31 mouse cellular contexts compared by ENCODE assay signal in the genomic region with DNA sequence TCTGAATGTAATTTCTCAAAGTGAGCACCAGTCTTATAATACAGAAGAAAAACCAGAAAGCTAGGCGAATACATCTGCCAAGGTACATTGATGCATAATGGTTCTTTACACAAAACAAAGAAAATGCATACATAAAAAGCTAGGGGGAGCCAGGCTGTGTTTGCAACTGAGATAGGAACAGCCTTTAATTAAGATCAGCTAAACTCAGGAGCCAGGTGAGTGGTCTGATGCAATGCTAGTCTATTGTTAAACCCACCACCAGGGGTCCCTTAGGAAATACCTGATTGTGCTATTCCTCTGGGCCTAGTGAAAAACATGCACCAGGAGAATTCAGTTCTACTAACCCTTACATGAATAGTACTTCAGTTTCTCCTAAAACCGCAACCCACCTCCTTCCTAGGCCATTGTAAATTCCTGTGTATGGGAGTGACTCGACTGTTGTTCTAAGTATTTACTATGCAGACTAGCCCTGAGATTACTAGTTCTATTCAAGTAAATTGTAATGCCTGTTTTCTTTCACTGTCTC. TPM values are rescaled to one million over a fixed set of nuclear protein-coding genes. Genes with fewer than 3 reads are reported as not detected.
DNase-seq lines count a peak whose midpoint lies in the region; ATAC-seq and TF ChIP-seq lines count a peak whose summit lies in the region.
"Not testable (repeated sequence)": the region's sequence is repeated elsewhere in the genome, so short reads cannot be mapped to it uniquely, and the experiment has no call there.
"Had no signal": no experiment of that assay in that cellular context is flagged by ENCODE, and none has a peak within 500 bp of the region (broad histone marks: within the 10 kb centered on the region; RNA-seq: fewer than 3 reads in every experiment).

No protein-coding gene starts in this region.

- H3K4me2 ChIP-seq in forebrain, postnatal 0 days (ENCODE audit: low read depth); kidney, postnatal 0 days (ENCODE audit: low read length); lung, embryonic 14.5 days; midbrain, postnatal 0 days (ENCODE audit: low read depth, low read length, poor library complexity, severe bottlenecking): not testable (repeated sequence)

- peak; percentile 82 for DNase-seq in R1 (ENCODE audit: low read depth, low spot score)
- peak; percentile 4 for DNase-seq in forebrain, postnatal 0 days
- not testable (repeated sequence) for DNase-seq in kidney, postnatal 0 days (ENCODE audit: low spot score); lung, embryonic 14.5 days
- peak; percentile 9 for DNase-seq in midbrain, postnatal 0 days (ENCODE audit: low spot score)

- not testable (repeated sequence) for ATAC-seq in forebrain, postnatal 0 days; kidney, postnatal 0 days (replicated peaks; ENCODE audit: low FRiP score, low read depth); lung, embryonic 14.5 days (ENCODE audit: insufficient read depth); midbrain, postnatal 0 days (ENCODE audit: low FRiP score)

- not testable (repeated sequence) for H3K27ac ChIP-seq in forebrain, postnatal 0 days (ENCODE audit: low read depth, low read length); kidney, postnatal 0 days; lung, embryonic 14.5 days (ENCODE audit: low read depth); midbrain, postnatal 0 days (ENCODE audit: low read depth, low read length)

- peaks cover 31% of the 10 kb centered on the region for H3K36me3 ChIP-seq in E14TG2a.4 (ENCODE audit: insufficient read depth, low read length)
- H3K36me3 ChIP-seq in forebrain, postnatal 0 days (ENCODE audit: insufficient read depth) = peaks cover 24% of the 10 kb centered on the region
- H3K36me3 ChIP-seq in kidney, postnatal 0 days (ENCODE audit: insufficient read depth, low read length) = not testable (repeated sequence)
- peaks cover 39% of the 10 kb centered on the region for H3K36me3 ChIP-seq in lung, embryonic 14.5 days (ENCODE audit: insufficient read depth)
- peaks cover 35% of the 10 kb centered on the region for H3K36me3 ChIP-seq in midbrain, postnatal 0 days (ENCODE audit: insufficient read depth, low read length)

- not testable (repeated sequence) for H3K9ac ChIP-seq in forebrain, postnatal 0 days; kidney, postnatal 0 days (ENCODE audit: low read depth, low read length); lung, embryonic 14.5 days; midbrain, postnatal 0 days (replicated peaks; ENCODE audit: low read length, poor library complexity, severe bottlenecking)

- 80% methylated on average over 3 of the region's 3 CpGs for WGBS in forebrain, postnatal 0 days
- WGBS in kidney, postnatal 0 days = 91% methylated on average over 3 of the region's 3 CpGs
- 89% methylated on average over 3 of the region's 3 CpGs for WGBS in lung, embryonic 14.5 days
- WGBS in midbrain, postnatal 0 days = 90% methylated on average over 3 of the region's 3 CpGs

- TF ChIP-seq CTCF in E14TG2a.4 (conservative IDR thresholded peaks at IDR 0.05; ENCODE audit: low read length) = peak; percentile 29
- TF ChIP-seq CTCF in forebrain, postnatal 0 days (IDR thresholded peaks at IDR 0.05; ENCODE audit: low read depth) = peak; percentile 45
- peak; percentile 36; the same call in 1 of the 2 replicates for TF ChIP-seq CTCF in kidney, postnatal 0 days (IDR thresholded peaks at IDR 0.05; ENCODE audit: low read depth)
- peak; percentile 11 for TF ChIP-seq CTCF in lung, embryonic 14.5 days (IDR thresholded peaks at IDR 0.05; ENCODE audit: low read depth)
- TF ChIP-seq CTCF in midbrain, postnatal 0 days (IDR thresholded peaks at IDR 0.05) = peak; percentile 46

- not testable (repeated sequence) for H3K9me3 ChIP-seq in E14TG2a.4 (ENCODE audit: low read length); forebrain, postnatal 0 days (ENCODE audit: low read length); kidney, postnatal 0 days (replicated peaks; ENCODE audit: low read length); lung, embryonic 14.5 days (ENCODE audit: low read depth, low read length); midbrain, postnatal 0 days (ENCODE audit: low read length)

- peaks cover 29% of the 10 kb centered on the region for H3K4me1 ChIP-seq in E14TG2a.4 (replicated peaks; ENCODE audit: low read depth, low read length)
- not testable (repeated sequence) for H3K4me1 ChIP-seq in forebrain, postnatal 0 days (ENCODE audit: insufficient read depth); kidney, postnatal 0 days (replicated peaks; ENCODE audit: insufficient read depth, low read length); lung, embryonic 14.5 days (ENCODE audit: insufficient read depth); midbrain, postnatal 0 days (ENCODE audit: insufficient read depth, low read length)

- H3K27me3 ChIP-seq in E14TG2a.4 (ENCODE audit: insufficient read depth, low read length); forebrain, postnatal 0 days (ENCODE audit: insufficient read depth, low read length); kidney, postnatal 0 days (ENCODE audit: insufficient read depth, low read length); lung, embryonic 14.5 days (ENCODE audit: insufficient read depth, low read length); midbrain, postnatal 0 days (ENCODE audit: insufficient read depth, low read length): not testable (repeated sequence)

- H3K4me3 ChIP-seq in E14TG2a.4 (replicated peaks; ENCODE audit: low read length); forebrain, postnatal 0 days (ENCODE audit: low read depth, low read length); kidney, postnatal 0 days (replicated peaks; ENCODE audit: low read depth, low read length); lung, embryonic 14.5 days (ENCODE audit: low read depth, low read length); midbrain, postnatal 0 days (ENCODE audit: low read depth, low read length): not testable (repeated sequence)

RNA-seq across cellular contexts. Expression of a gene that starts 15.3 kb away (rescaled TPM):
- 53.6 and 63.1 TPM in 2 replicates for total RNA-seq in forebrain, postnatal 0 days (2014; rRNA removed)
- 54.6 and 65.3 TPM in 2 replicates for polyA plus RNA-seq in forebrain, postnatal 0 days (2015; fragmentation: Nextera tagmentation; extraction: Ambion mirVana)
- 26.3 and 28.4 TPM in 2 replicates for polyA plus RNA-seq in kidney, postnatal 0 days (2015; fragmentation: Nextera tagmentation; extraction: Ambion mirVana)
- polyA plus RNA-seq in lung, embryonic 14.5 days (2014; fragmentation: Nextera tagmentation; extraction: Ambion mirVana) = 22.6 and 24.9 TPM in 2 replicates
- total RNA-seq in midbrain, postnatal 0 days (2014; rRNA removed) = 33.0 and 35.2 TPM in 2 replicates
- 59.1 and 60.0 TPM in 2 replicates for polyA plus RNA-seq in midbrain, postnatal 0 days (2015; fragmentation: Nextera tagmentation; extraction: Ambion mirVana)

RNA-seq across cellular contexts. Expression of a gene that starts 15.4 kb away (rescaled TPM):
- total RNA-seq in forebrain, postnatal 0 days (2014; rRNA removed) = 12.6 and 20.0 TPM in 2 replicates
- 8.8 and 14.9 TPM in 2 replicates for polyA plus RNA-seq in forebrain, postnatal 0 days (2015; fragmentation: Nextera tagmentation; extraction: Ambion mirVana)
- 18.8 and 19.8 TPM in 2 replicates for polyA plus RNA-seq in kidney, postnatal 0 days (2015; fragmentation: Nextera tagmentation; extraction: Ambion mirVana)
- polyA plus RNA-seq in lung, embryonic 14.5 days (2014; fragmentation: Nextera tagmentation; extraction: Ambion mirVana) = 28.0 and 28.1 TPM in 2 replicates
- 6.4 and 8.9 TPM in 2 replicates for total RNA-seq in midbrain, postnatal 0 days (2014; rRNA removed)
- 13.7 and 17.2 TPM in 2 replicates for polyA plus RNA-seq in midbrain, postnatal 0 days (2015; fragmentation: Nextera tagmentation; extraction: Ambion mirVana)

RNA-seq across cellular contexts. Expression of a gene that starts 33.9 kb away (rescaled TPM):
- not detected in 2 replicates for total RNA-seq in forebrain, postnatal 0 days (2014; rRNA removed)
- not detected in 2 replicates for polyA plus RNA-seq in forebrain, postnatal 0 days (2015; fragmentation: Nextera tagmentation; extraction: Ambion mirVana)
- not detected in 2 replicates for polyA plus RNA-seq in kidney, postnatal 0 days (2015; fragmentation: Nextera tagmentation; extraction: Ambion mirVana)
- not detected in 2 replicates for polyA plus RNA-seq in lung, embryonic 14.5 days (2014; fragmentation: Nextera tagmentation; extraction: Ambion mirVana)
- total RNA-seq in midbrain, postnatal 0 days (2014; rRNA removed) = not detected in 2 replicates
- not detected in 2 replicates for polyA plus RNA-seq in midbrain, postnatal 0 days (2015; fragmentation: Nextera tagmentation; extraction: Ambion mirVana)
- total RNA-seq: adrenal gland, adult 18-20 months; adrenal gland, postnatal 10 days; adrenal gland, postnatal 36 days; common myeloid progenitor, adult 5-6 weeks; gastrocnemius, adult 8-10 months; gastrocnemius, postnatal 25 days; heart, adult 18-20 months; heart, postnatal 10 days; heart, postnatal 36 days; MEL had no signal
- polyA plus RNA-seq: C2C12; CD4-positive, CD25-positive, alpha-beta regulatory T cell, adult 4 months; cerebellum, adult 2 months; embryonic facial prominence, embryonic 12.5 days; embryonic facial prominence, embryonic 15.5 days; forebrain, embryonic 11.5 days; forebrain, embryonic 14.5 days; gonadal fat pad, adult 2 months; heart, embryonic 12.5 days; heart, embryonic 15.5 days; hindbrain, embryonic 10.5 days; hindbrain, embryonic 13.5 days; hindbrain, embryonic 16.5 days; inflammation-experienced regulatory T-cells, adult 6 months; intestine, embryonic 16.5 days had no signal
